Mouse (Mus musculus) frontal cortex, postnatal 10 days (tissue): ENCODE measurements around the gene Fbxw8.

Experiments used
- DNase-seq, 2 experiments: peaks; one replicate each; pipeline ENCODE4 v3.0.0; 2022; ENCODE audit warnings: low spot score in 2 of 2, mixed read lengths in 1 of 2

Fbxw8 gene

GRCm38 (mm10) chr5:118155565-118155947, 292 bp upstream of the Fbxw8 start:
- no peak for DNase-seq

DNA sequence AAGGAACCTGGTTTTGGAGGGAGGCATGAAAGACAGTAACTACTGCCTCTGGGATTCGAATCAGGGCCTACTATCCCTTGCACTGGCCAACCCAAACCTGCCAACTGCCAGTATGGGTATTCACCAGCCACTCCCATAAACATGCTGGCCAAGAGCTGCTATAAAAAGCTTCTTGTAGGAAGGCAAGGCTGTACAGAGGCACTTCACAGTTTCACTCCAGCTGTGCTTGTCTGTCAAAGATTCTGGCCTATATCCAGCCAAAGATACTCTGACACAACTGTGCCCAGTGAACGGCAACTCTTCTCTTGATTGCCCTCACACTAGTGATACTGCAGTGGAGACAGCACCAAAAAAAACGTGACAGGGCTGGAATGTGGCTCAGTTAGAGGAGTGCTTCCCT, 5.6 kb downstream of the Fbxw8 start:
- no peak for DNase-seq

DNA sequence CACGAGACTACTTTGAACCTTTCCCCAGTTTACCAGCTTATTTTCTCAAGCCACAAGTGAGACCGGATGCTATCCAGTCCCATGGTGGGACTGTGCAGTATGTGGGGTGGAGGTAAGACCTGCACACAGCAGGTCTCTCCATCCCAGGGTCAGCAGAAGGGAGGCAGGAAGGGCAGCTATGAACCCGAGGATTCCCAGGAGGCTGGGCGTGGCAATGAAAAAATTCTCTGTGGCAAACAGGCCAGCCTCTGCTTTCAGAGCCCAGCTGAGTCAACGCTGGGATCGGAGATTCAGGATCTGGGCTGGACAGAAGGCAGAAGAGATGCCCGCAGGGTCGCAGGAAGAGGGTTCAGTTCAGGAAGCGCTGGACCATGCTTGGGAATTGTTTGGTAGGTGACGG, 8.0 kb downstream of the Fbxw8 start:
- DNase-seq = no peak

DNA sequence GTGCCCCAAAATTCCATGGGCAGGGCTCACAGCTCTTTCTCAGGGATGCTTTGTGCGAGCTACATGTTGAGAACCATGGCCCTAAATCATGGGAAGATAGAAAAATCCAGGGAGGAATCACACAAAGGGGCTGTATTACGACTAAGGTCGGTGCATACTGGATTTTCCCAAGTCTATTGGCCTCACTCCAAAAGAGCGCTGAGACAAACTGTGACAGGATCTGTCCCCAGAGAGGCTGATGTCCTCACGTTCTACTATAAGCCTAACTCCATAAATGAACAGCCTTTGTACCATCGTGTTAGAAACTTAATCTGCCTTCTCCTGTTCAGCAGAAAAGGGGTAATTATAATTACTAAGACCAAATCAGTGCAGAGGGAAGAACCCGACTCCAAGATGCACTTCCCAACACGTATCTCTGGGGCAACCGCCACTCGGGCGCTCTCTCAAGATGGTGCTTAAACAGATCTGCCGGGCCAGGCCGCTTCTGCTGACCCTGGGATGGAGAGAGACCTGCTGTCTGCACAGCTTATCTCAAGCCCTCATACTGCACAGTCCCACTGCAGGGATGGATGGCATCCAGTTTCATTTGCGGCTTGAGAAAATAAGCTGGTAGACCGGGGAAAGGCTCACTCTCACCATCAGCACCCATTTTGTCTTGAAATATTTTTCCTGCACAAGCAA, 9.1 kb downstream of the Fbxw8 start:
- no peak for DNase-seq

GRCm38 (mm10) chr5:118145458-118145857, 9.8 kb downstream of the Fbxw8 start:
- no peak for DNase-seq

DNA sequence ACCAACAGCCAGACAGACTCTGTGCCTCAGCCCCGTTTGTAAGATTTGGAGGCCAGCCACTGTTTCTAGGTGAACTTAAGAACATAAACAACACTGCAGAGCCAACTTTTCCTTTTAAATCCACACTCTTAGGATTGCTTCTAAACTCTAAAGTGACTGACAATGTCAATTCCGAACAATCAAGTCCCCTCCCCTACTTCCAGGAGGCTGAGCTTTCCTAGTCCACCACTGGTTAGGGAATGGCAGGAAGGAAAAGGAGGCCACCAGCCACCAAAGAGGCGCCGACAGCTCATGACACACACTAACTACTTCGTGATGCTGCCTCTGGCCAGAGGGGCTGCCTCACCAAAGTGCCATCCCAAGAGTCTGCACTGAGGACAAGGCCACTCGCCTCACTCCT, 10.5 kb downstream of the Fbxw8 start:
- no peak for DNase-seq

DNA sequence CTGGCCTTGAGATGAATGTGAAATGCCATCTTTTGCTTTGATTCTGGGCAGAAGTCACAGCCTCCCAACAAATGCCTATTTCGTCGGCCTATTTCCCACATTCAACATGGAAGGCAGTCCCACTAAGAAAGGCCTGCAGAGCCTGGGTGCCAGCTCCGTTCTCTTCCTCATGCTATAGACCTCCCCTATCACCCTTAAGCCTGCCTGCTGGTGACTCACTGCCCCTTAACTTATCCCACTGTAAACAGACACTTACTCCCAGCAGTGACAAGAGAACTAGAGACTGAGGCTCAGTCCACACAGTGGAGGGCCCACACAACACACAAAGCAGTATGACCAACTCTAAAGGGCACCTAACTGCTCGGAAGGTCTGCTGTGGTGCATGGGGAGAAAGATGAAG, 10.9 kb downstream of the Fbxw8 start:
- DNase-seq = no peak

- DNase-seq = no peak
Observed at GRCm38 (mm10) chr5:118143211-118144026, 11.8 kb downstream of the Fbxw8 start.

GRCm38 (mm10) chr5:118142471-118142870, 12.8 kb downstream of the Fbxw8 start:
- DNase-seq = no peak

- DNase-seq = no peak
Observed at GRCm38 (mm10) chr5:118139630-118140029, 15.6 kb downstream of the Fbxw8 start.

- no peak for DNase-seq
Observed at GRCm38 (mm10) chr5:118136391-118136790, 18.9 kb downstream of the Fbxw8 start.

DNA sequence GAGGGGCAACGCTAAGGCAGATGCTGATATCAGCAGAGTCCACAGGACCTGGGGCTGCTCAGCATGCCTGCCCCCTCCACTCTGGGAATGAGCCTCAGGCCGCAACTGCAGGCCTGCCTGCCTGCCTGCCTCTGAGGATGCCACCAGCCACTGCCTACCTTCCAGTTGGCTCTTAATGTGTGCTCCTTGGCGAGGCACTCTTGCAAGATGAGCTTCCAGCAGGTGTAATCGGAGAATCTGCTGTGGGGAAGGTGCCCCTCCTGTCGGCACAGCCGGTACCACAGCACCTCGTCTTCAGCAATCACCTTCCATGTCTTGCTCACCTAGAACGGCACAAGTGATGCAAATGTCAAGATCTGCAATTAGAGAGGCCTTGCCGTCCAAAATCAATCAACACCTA, 26.6 kb downstream of the Fbxw8 start:
- DNase-seq = no peak

DNA sequence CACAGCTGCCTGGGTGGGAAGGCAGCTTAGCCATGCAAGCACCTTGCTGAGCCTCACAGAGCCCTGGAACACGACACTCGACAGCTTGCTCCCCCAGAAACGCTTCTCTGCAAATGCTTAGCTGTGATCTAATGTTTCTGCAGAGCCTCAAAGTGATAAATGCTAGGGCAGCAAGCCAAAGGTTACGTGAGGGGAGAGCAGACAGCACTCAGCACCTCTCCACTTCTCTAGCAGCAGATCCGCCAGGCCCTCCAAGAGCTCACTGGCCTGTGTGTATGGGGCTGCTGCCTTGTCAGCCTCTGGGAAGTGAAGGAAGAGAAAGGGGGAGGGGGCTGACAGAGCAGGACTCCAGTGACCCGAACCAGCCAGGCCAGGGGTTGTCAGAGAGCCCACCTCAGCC, 27.1 kb downstream of the Fbxw8 start:
- no peak for DNase-seq

DNA sequence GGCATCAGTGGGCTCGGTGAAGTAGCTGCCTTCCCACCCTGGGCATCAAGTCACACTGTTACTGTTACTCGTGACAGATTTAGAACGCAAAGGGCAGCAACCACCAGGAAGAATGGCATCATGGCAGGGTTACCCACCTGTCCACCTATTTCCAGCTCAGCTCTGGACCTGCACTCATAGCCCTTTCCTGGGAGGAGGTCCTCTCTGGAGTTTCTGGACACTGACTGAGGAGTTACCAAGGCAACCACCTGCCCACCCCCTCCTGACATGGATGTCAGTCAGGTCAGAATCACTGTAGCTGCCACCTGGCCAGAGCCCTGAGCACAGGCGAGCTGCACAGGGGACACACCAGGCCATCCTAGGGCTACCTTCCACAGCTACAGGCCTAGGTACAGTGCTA, 28.6 kb downstream of the Fbxw8 start:
- no peak for DNase-seq

DNA sequence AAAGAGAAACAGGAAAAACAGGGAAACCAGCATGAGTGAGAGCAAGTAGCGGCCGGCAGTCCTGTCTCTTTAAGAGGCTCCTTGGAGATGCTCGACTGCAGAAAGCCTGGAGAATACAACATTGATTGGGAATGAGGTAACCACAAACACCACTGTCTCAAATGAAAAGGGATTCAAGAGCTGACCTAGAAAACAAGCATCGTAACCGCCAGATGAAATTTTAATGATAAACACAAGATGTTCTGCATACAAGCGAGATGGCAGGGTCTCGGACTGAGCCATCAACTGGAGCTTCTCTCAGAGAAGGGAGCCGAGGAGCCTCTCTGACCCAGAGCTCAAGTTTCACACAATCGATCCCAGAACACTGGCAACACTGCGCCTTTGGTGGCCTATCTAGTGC, 32.2 kb downstream of the Fbxw8 start:
- DNase-seq = no peak

DNA sequence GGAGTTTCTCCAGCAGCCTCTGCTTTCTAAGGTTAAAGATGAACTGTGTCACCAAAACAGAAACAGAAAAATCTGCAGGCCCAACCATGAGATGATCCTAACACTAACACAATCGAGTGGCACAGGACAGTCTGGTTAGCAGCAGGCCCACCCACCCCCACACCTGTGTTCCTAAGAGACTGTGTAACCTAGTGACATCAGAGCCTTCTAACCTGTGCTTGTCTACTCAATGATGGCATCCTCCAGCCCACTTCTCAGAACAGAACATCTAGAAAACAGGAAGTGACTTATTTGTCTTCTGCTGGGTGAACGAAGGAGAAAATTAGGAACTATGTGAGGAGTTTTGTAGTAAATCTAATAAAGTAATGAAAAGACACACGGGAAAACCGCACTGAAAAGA, 33.3 kb downstream of the Fbxw8 start:
- DNase-seq = no peak

DNA sequence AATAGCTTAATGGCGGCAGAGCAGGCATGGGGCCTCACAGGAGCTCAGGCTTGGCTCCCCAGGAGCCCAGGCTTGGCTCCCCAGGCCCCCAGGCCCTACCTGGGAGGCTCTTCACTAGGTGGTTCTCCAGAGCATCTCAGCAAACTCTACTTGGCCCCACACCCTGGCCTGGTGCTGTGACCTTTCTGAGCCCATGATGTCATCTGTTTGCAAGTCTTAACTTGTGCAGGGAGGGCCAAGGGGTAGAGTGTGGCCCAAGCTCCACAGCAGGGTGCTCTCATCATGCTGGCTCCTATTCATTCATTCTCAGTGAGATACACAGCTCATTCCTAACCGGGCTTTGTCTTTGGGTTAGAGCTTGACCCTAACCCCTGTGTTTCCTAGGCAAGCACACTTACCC, 34.6 kb downstream of the Fbxw8 start:
- DNase-seq = no peak

- no peak for DNase-seq
Observed at GRCm38 (mm10) chr5:118118922-118119321, 36.3 kb downstream of the Fbxw8 start.

DNA sequence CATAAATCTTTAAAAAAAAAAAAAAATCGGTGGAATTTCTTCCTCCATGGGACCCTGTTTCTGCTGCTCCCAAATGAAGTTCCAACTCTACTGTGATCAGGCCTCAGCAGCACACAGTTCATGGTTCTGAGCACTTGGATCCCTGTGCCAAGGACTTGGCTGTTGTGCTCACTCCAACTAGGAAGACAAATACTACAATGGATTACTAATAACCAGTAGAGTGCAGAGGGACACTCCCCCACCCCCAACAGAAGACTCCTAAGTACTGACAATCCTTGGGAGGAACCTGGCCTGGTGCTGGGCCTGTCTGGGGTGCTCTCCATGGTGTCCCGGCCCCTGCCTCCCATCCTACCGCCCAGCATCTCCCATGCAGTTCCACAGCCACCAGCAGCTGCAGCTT, 36.9 kb downstream of the Fbxw8 start:
- DNase-seq = no peak

DNA sequence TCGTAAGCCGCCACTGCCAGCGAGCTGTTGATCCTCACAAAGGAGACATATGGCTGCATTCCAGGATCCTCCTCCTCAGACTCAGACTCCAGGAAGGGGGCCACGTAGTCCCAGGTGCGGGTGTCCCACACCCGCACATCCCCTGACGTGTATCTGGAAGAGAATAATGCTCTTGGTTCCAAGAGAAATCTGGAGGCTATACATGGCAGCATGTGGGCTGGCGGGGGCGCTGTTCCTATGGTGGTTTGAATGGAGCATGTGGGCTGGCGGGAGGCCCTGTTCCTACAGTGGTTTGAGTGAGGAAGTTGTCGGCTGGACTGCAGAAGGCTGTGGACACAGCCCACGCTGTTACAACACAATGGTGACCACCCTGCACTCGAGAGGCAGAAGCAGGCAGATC, 41.6 kb downstream of the Fbxw8 start:
- peak; percentile 52 to 82 for DNase-seq

DNA sequence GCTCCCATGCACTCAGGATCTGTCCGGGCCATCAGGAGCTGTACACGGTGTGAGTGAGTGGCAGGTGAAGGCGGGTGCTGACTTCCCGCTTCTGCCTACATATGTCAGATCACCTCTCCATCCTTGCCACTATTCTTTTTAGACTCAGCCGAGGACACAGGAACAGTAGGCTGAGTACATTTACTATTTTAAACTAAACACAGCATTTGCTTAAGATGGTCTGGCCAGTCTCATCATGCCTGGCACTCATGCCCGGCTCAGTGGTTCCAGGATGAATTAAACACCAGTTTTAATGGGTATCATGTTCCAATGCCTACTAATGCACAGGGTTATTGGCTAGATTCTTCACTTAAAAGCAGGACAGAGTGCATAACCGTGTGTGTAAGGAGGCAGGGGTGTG, 42.2 kb downstream of the Fbxw8 start:
- no peak for DNase-seq

DNA sequence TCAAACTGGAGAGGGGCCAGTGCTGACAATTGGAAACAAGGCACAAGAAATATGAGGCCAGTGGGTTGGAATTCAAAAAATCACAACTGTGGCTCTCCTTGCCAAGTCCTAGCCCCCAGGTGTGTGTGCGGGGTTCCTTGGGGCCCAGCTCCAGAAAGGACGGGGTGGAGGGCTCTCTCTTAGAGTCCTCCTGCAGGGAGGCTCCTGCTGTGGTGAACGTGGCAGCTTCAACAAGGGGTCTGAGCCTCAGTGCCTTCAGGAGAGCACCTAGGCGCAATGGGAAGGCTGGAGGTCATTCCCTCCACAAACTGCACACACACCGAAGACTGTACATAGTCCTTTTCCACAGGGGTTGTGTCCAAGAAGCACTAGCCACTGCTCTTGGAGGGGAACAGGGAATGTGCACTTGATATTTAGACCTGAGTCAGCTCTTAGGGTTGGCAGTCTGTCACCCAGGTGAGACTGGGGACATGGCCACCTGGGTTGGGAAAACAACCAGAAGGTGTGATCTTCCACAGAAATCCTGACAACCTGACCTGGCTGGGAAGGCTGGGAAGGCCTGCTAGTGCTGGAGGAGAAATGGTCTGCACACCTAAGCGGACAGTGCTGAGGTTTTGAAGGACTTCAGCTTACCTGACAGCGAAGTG, 46.3 kb downstream of the Fbxw8 start:
- no peak for DNase-seq
